Mouse (Mus musculus) heart, adult 9 months (tissue): ENCODE results near the gene Gm4907.
"Not testable (repeated sequence)": the region's sequence is repeated elsewhere in the genome, so short reads cannot be mapped to it uniquely, and the experiment has no call there.

Source experiments
- DNase-seq, 2 experiments: peaks; one replicate each; pipeline ENCODE4 v3.0.0; 2022; ENCODE audit warnings: low spot score in 2 of 2

The Gm4907 gene

GRCm38 (mm10) chrX:23882253-23882652, at the start of gene Gm4907:
Gene Gm4907 (plus strand): TSS chrX:23882553.
- DNase-seq: not testable (repeated sequence)

GRCm38 (mm10) chrX:23833784-23834183, 48.6 kb upstream of the Gm4907 start:
- DNase-seq: not testable (repeated sequence)

- DNase-seq: no peak
Observed at GRCm38 (mm10) chrX:23840921-23841320, 41.4 kb upstream of the Gm4907 start.

- no peak for DNase-seq
Observed at GRCm38 (mm10) chrX:23954161-23954560, 71.8 kb downstream of the Gm4907 start.
